Mouse (Mus musculus): ENCODE results near the gene 4933415A04Rik. TPM values are rescaled to one million over a fixed set of nuclear protein-coding genes. Genes with fewer than 3 reads are reported as not detected.

The 4933415A04Rik gene
- polyA plus RNA-seq, 1 experiment from 2014 or later = 11.3 TPM

DNA sequence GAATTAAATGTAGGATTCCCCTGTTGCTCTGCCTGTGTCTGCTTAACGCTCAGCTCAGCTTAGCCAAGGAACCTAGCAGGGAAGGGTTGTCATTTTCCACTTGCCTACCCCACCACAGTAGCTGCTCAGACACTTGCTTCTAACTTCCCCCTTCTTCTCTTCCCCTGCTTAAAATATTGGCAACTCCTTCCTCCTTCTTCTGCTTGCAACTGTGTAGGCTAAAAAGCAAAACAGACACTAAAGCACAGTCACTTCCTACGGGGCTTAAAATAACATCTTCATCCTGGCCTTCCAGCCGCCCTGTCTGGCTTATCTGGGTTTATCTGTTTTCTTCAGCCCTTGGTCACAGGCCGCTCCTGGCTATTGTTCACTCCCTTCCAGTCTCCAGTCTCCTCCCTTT, 45.7 kb downstream of the 4933415A04Rik start:
- no peaks in the 10 kb centered on the region for H3K27me3 ChIP-seq (ENCODE audit: control insufficient read depth, insufficient read depth, low read length)
- H3K4me2 ChIP-seq = no peak overlapping the region
- no peaks in the 10 kb centered on the region for H3K36me3 ChIP-seq (ENCODE audit: control insufficient read depth, insufficient read depth, low read length)
- no peaks in the 10 kb centered on the region for H3K9me3 ChIP-seq (ENCODE audit: control insufficient read depth, low read length)
- WGBS = 47% methylated on average over 4 of the region's 4 CpGs
- DNase-seq (ENCODE audit: low spot score, missing footprints) = no peak
- no peak overlapping the region for H3K9ac ChIP-seq (ENCODE audit: low read length)
- ATAC-seq (ENCODE audit: low FRiP score) = no peak
- no peak overlapping the region for H3K27ac ChIP-seq (ENCODE audit: low read depth, low read length)
- no peak overlapping the region for H3K4me3 ChIP-seq (ENCODE audit: low read depth, low read length)
- peaks cover 5% of the 10 kb centered on the region; the same call in 1 of the 2 replicates for H3K4me1 ChIP-seq (ENCODE audit: control insufficient read depth, insufficient read depth, low read length)

DNA sequence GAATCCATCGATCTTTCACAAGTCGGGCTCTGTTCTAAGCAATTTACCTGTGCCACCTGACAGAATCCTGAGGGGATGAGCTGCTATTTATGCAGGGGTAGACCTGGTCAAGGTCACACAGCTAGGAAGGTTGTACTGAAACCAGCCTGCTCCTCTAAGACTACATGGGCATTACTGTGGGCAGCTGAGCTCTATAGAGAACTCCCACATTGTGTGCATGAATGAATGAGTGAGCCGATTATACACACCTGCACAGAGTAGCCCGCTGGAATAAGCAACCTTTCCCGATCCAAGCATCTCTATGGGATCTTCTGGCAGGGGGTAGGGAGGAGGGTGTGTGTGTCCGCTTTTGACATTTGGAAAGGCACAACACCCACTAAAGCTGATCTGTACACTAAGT, 46.3 kb downstream of the 4933415A04Rik start:
- Histone ChIP-seq H3K4me2 (no peak overlapping the region), H3K4me3 (ENCODE audit: low read depth, low read length) (no peak overlapping the region), H3K27ac (ENCODE audit: low read depth, low read length) (no peak overlapping the region), H3K9ac (ENCODE audit: low read length) (peak overlapping the region; percentile 4; the same call in 1 of the 2 replicates), H3K4me1 (ENCODE audit: control insufficient read depth, insufficient read depth, low read length) (peaks cover 5% of the 10 kb centered on the region; the same call in 1 of the 2 replicates), H3K9me3 (ENCODE audit: control insufficient read depth, low read length) (no peaks in the 10 kb centered on the region), H3K36me3 (ENCODE audit: control insufficient read depth, insufficient read depth, low read length) (no peaks in the 10 kb centered on the region), H3K27me3 (ENCODE audit: control insufficient read depth, insufficient read depth, low read length) (no peaks in the 10 kb centered on the region)
- WGBS = 74% methylated on average over 6 of the region's 6 CpGs
- DNase-seq (ENCODE audit: low spot score, missing footprints) = no peak
- ATAC-seq (ENCODE audit: low FRiP score) = peak; percentile 25; the same call in 1 of the 2 replicates

DNA sequence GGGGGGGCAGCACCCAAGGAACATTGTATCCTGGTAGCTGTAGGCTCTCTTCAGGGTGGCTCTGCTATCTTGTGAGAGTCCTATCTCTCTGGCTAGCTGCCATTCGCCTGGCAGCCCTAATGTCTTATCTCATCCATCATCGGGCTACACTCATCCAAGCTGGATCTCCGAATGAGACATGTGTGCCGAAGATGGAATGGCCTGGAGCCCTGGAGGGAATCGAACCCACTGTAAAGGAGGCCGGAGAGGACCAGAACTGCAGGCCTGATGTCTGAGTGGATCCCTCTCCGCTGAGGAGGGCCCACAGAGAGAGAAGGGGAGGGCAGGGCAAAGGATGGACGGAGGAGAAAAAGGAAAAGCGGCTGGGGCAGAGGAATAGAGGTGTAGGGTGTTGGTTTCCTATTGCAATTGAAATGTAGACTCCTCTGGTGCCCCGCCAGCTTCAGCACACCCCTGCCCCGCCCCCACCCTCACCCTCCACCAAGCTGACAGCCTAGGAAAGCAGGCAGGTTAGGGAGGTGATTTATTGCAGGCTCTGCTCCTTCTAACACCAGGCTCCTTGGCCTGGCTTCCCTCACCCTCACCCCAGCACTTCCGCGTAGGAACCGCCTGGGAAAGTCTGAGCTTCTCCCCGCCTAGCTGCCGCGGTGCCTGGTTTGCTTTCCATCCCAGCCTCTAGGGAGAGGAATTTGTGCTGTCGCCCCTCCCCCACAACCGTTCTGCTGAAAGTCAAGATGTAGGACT, 47.0 kb downstream of the 4933415A04Rik start:
- Histone ChIP-seq H3K4me2 (peak overlapping the region; percentile 22; the same call in 1 of the 2 replicates), H3K36me3 (ENCODE audit: control insufficient read depth, insufficient read depth, low read length) (no peaks in the 10 kb centered on the region), H3K4me3 (ENCODE audit: low read depth, low read length) (no peak overlapping the region), H3K4me1 (ENCODE audit: control insufficient read depth, insufficient read depth, low read length) (peaks cover 5% of the 10 kb centered on the region; the same call in 1 of the 2 replicates), H3K9me3 (ENCODE audit: control insufficient read depth, low read length) (no peaks in the 10 kb centered on the region), H3K9ac (ENCODE audit: low read length) (peak overlapping the region; percentile 4), H3K27me3 (ENCODE audit: control insufficient read depth, insufficient read depth, low read length) (no peaks in the 10 kb centered on the region), H3K27ac (ENCODE audit: low read depth, low read length) (no peak overlapping the region)
- ATAC-seq (ENCODE audit: low FRiP score) = peak; percentile 73
- 30% methylated on average over 18 of the region's 19 CpGs for WGBS
- peak; percentile 90 for DNase-seq (ENCODE audit: low spot score, missing footprints)

DNA sequence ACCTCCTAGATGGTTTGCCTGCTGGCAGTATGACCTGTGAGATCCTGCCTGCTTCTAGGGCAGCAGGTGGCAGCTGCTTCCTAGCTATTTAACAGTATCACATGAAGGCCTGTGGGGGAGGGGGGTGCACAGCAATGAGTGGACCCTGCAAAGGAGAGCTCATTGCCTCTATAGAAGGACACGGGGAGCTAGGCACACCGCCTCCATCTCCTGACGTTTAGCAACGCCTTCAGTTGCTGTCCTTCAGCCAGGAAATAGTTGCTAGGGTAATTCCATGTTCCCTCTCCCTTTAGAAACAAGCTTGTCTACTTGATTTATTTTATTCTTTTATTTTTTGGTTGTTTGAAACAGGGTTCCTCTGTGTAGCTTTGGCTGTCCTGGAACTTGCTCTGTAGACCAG, 49.9 kb downstream of the 4933415A04Rik start:
- WGBS = 90% methylated on average over 4 of the region's 4 CpGs
- Histone ChIP-seq H3K36me3 (ENCODE audit: control insufficient read depth, insufficient read depth, low read length) (no peaks in the 10 kb centered on the region), H3K9me3 (ENCODE audit: control insufficient read depth, low read length) (no peaks in the 10 kb centered on the region), H3K27ac (ENCODE audit: low read depth, low read length) (no peak overlapping the region), H3K4me1 (ENCODE audit: control insufficient read depth, insufficient read depth, low read length) (peaks cover 5% of the 10 kb centered on the region; the same call in 1 of the 2 replicates), H3K9ac (ENCODE audit: low read length) (no peak overlapping the region), H3K27me3 (ENCODE audit: control insufficient read depth, insufficient read depth, low read length) (no peaks in the 10 kb centered on the region), H3K4me2 (no peak overlapping the region), H3K4me3 (ENCODE audit: low read depth, low read length) (no peak overlapping the region)
- no peak for DNase-seq (ENCODE audit: low spot score, missing footprints)
- no peak for ATAC-seq (ENCODE audit: low FRiP score)

DNA sequence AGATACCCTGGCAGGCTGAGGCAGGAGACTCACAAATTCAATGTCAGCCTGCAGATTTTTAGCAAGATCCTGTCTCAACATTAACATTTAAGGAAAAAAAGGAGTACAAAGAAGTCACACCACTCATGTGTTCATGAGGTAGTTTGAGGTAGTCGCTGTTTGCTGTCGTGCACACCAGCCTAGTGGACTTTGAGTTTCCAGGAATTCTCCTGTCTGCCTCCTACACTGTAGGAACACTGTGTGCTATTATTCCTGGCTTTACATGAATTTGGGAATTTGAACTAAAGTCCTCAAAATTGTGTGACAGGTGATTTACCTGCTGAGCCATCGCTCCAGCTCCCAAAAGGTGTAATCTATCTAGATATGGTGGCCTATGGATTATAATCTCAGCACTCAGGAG, 51.6 kb downstream of the 4933415A04Rik start:
- no peak for ATAC-seq (ENCODE audit: low FRiP score)
- DNase-seq (ENCODE audit: low spot score, missing footprints) = no peak
- H3K4me1 ChIP-seq (ENCODE audit: control insufficient read depth, insufficient read depth, low read length) = peaks cover 11% of the 10 kb centered on the region
- no peak overlapping the region for H3K4me3 ChIP-seq (ENCODE audit: low read depth, low read length)
- no peaks in the 10 kb centered on the region for H3K36me3 ChIP-seq (ENCODE audit: control insufficient read depth, insufficient read depth, low read length)
- no peaks in the 10 kb centered on the region for H3K9me3 ChIP-seq (ENCODE audit: control insufficient read depth, low read length)
- WGBS = 96% methylated on average over 3 of the region's 3 CpGs
- no peaks in the 10 kb centered on the region for H3K27me3 ChIP-seq (ENCODE audit: control insufficient read depth, insufficient read depth, low read length)
- no peak overlapping the region for H3K27ac ChIP-seq (ENCODE audit: low read depth, low read length)
- H3K4me2 ChIP-seq = no peak overlapping the region
- H3K9ac ChIP-seq (ENCODE audit: low read length) = no peak overlapping the region

Other genes with a start within 250 kb of the 4933415A04Rik start
- 89.0 and 97.1 TPM in 2 replicates for gene Pttg1, start 160.8 kb upstream of the 4933415A04Rik start, polyA plus RNA-seq (2014; fragmentation: Nextera tagmentation; extraction: Ambion mirVana)
- gene Slu7, start 153.3 kb upstream of the 4933415A04Rik start, polyA plus RNA-seq (2014; fragmentation: Nextera tagmentation; extraction: Ambion mirVana) = 71.6 and 76.7 TPM in 2 replicates
- gene C1qtnf2, start 112.8 kb upstream of the 4933415A04Rik start, polyA plus RNA-seq (2014; fragmentation: Nextera tagmentation; extraction: Ambion mirVana) = 2.7 and 3.1 TPM in 2 replicates
- gene Ccnjl, start 58.3 kb upstream of the 4933415A04Rik start, polyA plus RNA-seq (2014; fragmentation: Nextera tagmentation; extraction: Ambion mirVana) = 35.7 and 40.2 TPM in 2 replicates
- gene Fabp6, start 14.5 kb downstream of the 4933415A04Rik start, polyA plus RNA-seq (2014; fragmentation: Nextera tagmentation; extraction: Ambion mirVana) = not detected in 2 replicates
- gene Pwwp2a, start 95.0 kb downstream of the 4933415A04Rik start, polyA plus RNA-seq (2014; fragmentation: Nextera tagmentation; extraction: Ambion mirVana) = 42.8 and 44.8 TPM in 2 replicates
- gene Ttc1, start 161.0 kb downstream of the 4933415A04Rik start, polyA plus RNA-seq (2014; fragmentation: Nextera tagmentation; extraction: Ambion mirVana) = 86.0 and 87.0 TPM in 2 replicates

All from midbrain, embryonic 11.5 days (tissue).